Mouse (Mus musculus) liver, embryonic 14.5 days (tissue): ENCODE results near the gene Tmem125.

Experiments
- CTCF ChIP-seq: IDR thresholded peaks from 2 replicates; pipeline ENCODE4 v1.5.1; 2016; ENCODE audit warnings: antibody characterized with exemption, low read depth, control low read depth
- EP300 ChIP-seq: IDR thresholded peaks from 2 replicates; pipeline ENCODE4 v1.6.1; 2016; ENCODE audit warnings: antibody characterized with exemption, low read depth

DNA sequence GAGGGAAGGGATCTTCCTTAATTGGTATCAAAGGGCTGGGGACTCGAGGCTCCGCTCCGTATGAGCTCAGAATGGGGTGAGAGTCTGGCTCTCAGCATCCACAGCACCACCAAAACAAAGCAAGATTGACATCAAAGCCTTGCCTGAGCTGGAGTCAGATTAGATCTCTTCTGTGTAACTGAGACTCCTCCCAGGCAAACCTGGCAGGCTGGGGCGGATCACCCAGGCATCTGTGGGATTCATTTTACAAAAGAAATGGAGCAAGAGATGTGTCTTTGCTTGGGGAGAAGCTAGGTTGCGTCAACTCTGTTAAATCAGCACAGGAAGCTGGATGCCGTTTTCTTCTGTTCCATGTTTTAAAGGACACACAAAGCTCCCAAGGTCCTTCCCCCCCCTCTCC is 34.8 kb downstream of the Tmem125 start:
- TF ChIP-seq CTCF (no peak), EP300 (no peak)
